Mouse (Mus musculus): ENCODE measurements at regions not wholly inside any gene's neighbourhood (a gene's known extent, or its start where the extent isn't known, plus 50 kb on each side); places are given as distances from the start of the nearest gene placed in this dataset.

DNA sequence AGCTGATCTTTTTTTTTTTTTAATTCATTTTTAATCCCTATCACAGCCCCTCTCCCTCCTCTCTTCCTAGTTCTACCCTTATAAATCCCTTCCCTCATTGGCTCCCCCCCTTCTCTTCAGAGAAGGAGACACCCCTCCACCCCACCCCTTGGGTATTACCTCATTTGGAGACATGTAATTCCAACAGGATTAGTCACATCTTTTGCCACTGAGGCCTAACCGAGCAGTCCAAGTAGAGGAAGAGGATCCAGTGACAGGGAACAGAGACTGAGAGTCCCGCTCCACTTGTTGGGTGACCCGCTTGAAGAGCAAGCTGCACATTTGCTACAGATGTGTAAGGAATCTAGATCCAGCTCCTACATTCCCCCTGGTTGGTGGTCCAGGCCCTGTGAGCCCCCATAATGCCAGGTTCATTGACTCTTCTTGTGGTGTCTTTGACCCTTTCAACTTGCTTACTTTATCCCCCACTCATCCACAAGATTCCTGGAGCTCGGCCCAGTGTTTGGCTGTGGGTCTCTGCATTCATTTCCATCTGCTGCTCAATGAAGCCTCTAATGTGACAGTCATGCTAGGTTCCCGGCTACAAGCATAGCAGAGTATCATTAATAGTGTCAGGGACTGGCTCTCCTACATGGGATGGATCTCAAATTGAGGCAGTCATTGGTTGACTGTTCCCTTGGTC is 506.6 kb upstream of the Gm10306 start:
- no peaks in the 10 kb centered on the region for H3K27me3 ChIP-seq (ENCODE audit: control insufficient read depth, insufficient read depth, low read length, poor library complexity, severe bottlenecking)
- no peaks in the 10 kb centered on the region for H3K36me3 ChIP-seq (ENCODE audit: control insufficient read depth, insufficient read depth, low read length, poor library complexity, severe bottlenecking)
- H3K9me3 ChIP-seq (replicated peaks; ENCODE audit: control insufficient read depth, insufficient read depth, low read length, poor library complexity, severe bottlenecking), result no peaks in the 10 kb centered on the region
- H3K9ac ChIP-seq (ENCODE audit: low read depth, poor library complexity, severe bottlenecking), result no peak overlapping the region
- H3K4me3 ChIP-seq (ENCODE audit: low read depth, low read length), result no peak overlapping the region
- H3K27ac ChIP-seq (ENCODE audit: insufficient read depth, low read length), result no peak overlapping the region
- TF ChIP-seq CTCF (IDR thresholded peaks at IDR 0.05; ENCODE audit: low read depth, low read length), result no peak
- TF ChIP-seq EP300 (IDR thresholded peaks at IDR 0.05; ENCODE audit: insufficient read depth, low read depth, low read length), result no peak
- TF ChIP-seq POLR2A (IDR thresholded peaks at IDR 0.05; ENCODE audit: insufficient read depth, low read length), result no peak
- H3K4me1 ChIP-seq (ENCODE audit: control insufficient read depth, insufficient read depth, low read length), result no peaks in the 10 kb centered on the region

GRCm38 (mm10) chr4:94052249-94053162 is 503.8 kb upstream of the Gm10306 start:
- Histone ChIP-seq H3K27ac (ENCODE audit: insufficient read depth, low read length) (no peak overlapping the region), H3K9ac (ENCODE audit: low read depth, poor library complexity, severe bottlenecking) (no peak overlapping the region), H3K4me3 (ENCODE audit: low read depth, low read length) (no peak overlapping the region), H3K4me1 (ENCODE audit: control insufficient read depth, insufficient read depth, low read length) (no peaks in the 10 kb centered on the region), H3K36me3 (ENCODE audit: control insufficient read depth, insufficient read depth, low read length, poor library complexity, severe bottlenecking) (no peaks in the 10 kb centered on the region), H3K27me3 (ENCODE audit: control insufficient read depth, insufficient read depth, low read length, poor library complexity, severe bottlenecking) (no peaks in the 10 kb centered on the region), H3K9me3 (replicated peaks; ENCODE audit: control insufficient read depth, insufficient read depth, low read length, poor library complexity, severe bottlenecking) (no peaks in the 10 kb centered on the region)
- TF ChIP-seq EP300 (IDR thresholded peaks at IDR 0.05; ENCODE audit: insufficient read depth, low read depth, low read length), result no peak
- TF ChIP-seq CTCF (IDR thresholded peaks at IDR 0.05; ENCODE audit: low read depth, low read length), result no peak
- no peak for TF ChIP-seq POLR2A (IDR thresholded peaks at IDR 0.05; ENCODE audit: insufficient read depth, low read length)

GRCm38 (mm10) chr4:94073178-94073870 is 483.0 kb upstream of the Gm10306 start:
- TF ChIP-seq CTCF (IDR thresholded peaks at IDR 0.05; ENCODE audit: low read depth, low read length) (no peak), POLR2A (IDR thresholded peaks at IDR 0.05; ENCODE audit: insufficient read depth, low read length) (no peak), EP300 (IDR thresholded peaks at IDR 0.05; ENCODE audit: insufficient read depth, low read depth, low read length) (no peak)
- no peaks in the 10 kb centered on the region for H3K9me3 ChIP-seq (replicated peaks; ENCODE audit: control insufficient read depth, insufficient read depth, low read length, poor library complexity, severe bottlenecking)
- no peaks in the 10 kb centered on the region for H3K36me3 ChIP-seq (ENCODE audit: control insufficient read depth, insufficient read depth, low read length, poor library complexity, severe bottlenecking)
- no peak overlapping the region for H3K27ac ChIP-seq (ENCODE audit: insufficient read depth, low read length)
- no peaks in the 10 kb centered on the region for H3K4me1 ChIP-seq (ENCODE audit: control insufficient read depth, insufficient read depth, low read length)
- no peak overlapping the region for H3K4me3 ChIP-seq (ENCODE audit: low read depth, low read length)
- H3K9ac ChIP-seq (ENCODE audit: low read depth, poor library complexity, severe bottlenecking), result no peak overlapping the region
- no peaks in the 10 kb centered on the region for H3K27me3 ChIP-seq (ENCODE audit: control insufficient read depth, insufficient read depth, low read length, poor library complexity, severe bottlenecking)

DNA sequence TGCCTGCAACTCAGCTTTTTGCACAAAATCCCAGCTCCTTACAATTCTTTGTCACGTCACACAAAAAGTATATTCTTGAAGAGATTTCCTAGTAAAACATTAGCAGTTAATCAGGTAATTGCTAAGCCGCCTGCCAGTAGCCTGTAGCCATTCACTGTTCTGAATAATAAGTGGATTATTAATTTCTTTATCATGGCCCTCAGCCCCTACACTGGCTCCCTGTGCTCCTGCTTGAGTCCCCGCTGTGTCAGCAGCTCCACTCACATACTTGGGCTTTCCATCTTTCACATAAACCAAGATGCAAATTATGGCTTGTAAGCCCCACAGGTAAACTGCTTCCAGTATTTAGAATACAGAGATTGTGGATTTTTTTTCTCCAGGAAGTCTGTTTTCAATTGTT is 473.5 kb upstream of the Gm10306 start:
- Histone ChIP-seq H3K9ac (ENCODE audit: low read depth, poor library complexity, severe bottlenecking) (no peak overlapping the region), H3K27me3 (ENCODE audit: control insufficient read depth, insufficient read depth, low read length, poor library complexity, severe bottlenecking) (no peaks in the 10 kb centered on the region), H3K27ac (ENCODE audit: insufficient read depth, low read length) (no peak overlapping the region), H3K36me3 (ENCODE audit: control insufficient read depth, insufficient read depth, low read length, poor library complexity, severe bottlenecking) (no peaks in the 10 kb centered on the region), H3K4me1 (ENCODE audit: control insufficient read depth, insufficient read depth, low read length) (no peaks in the 10 kb centered on the region), H3K9me3 (replicated peaks; ENCODE audit: control insufficient read depth, insufficient read depth, low read length, poor library complexity, severe bottlenecking) (no peaks in the 10 kb centered on the region), H3K4me3 (ENCODE audit: low read depth, low read length) (no peak overlapping the region)
- TF ChIP-seq POLR2A (IDR thresholded peaks at IDR 0.05; ENCODE audit: insufficient read depth, low read length) (no peak), EP300 (IDR thresholded peaks at IDR 0.05; ENCODE audit: insufficient read depth, low read depth, low read length) (no peak), CTCF (IDR thresholded peaks at IDR 0.05; ENCODE audit: low read depth, low read length) (no peak)

GRCm38 (mm10) chr4:94094379-94094778 is 462.0 kb upstream of the Gm10306 start:
- no peaks in the 10 kb centered on the region for H3K9me3 ChIP-seq (replicated peaks; ENCODE audit: control insufficient read depth, insufficient read depth, low read length, poor library complexity, severe bottlenecking)
- H3K27ac ChIP-seq (ENCODE audit: insufficient read depth, low read length), result no peak overlapping the region
- H3K9ac ChIP-seq (ENCODE audit: low read depth, poor library complexity, severe bottlenecking), result no peak overlapping the region
- H3K27me3 ChIP-seq (ENCODE audit: control insufficient read depth, insufficient read depth, low read length, poor library complexity, severe bottlenecking), result no peaks in the 10 kb centered on the region
- no peaks in the 10 kb centered on the region for H3K36me3 ChIP-seq (ENCODE audit: control insufficient read depth, insufficient read depth, low read length, poor library complexity, severe bottlenecking)
- no peaks in the 10 kb centered on the region for H3K4me1 ChIP-seq (ENCODE audit: control insufficient read depth, insufficient read depth, low read length)
- H3K4me3 ChIP-seq (ENCODE audit: low read depth, low read length), result no peak overlapping the region
- no peak for TF ChIP-seq CTCF (IDR thresholded peaks at IDR 0.05; ENCODE audit: low read depth, low read length)
- no peak for TF ChIP-seq POLR2A (IDR thresholded peaks at IDR 0.05; ENCODE audit: insufficient read depth, low read length)
- TF ChIP-seq EP300 (IDR thresholded peaks at IDR 0.05; ENCODE audit: insufficient read depth, low read depth, low read length), result no peak

Measured in ES-Bruce4 (cell line).